Mouse (Mus musculus): ENCODE results near the gene Map3k12. TPM values are rescaled to one million over a fixed set of nuclear protein-coding genes. Genes with fewer than 3 reads are reported as not detected.

The Map3k12 gene
- polyA plus RNA-seq, 1 experiment from 2014 or later: 65.5 TPM

- H3K9ac ChIP-seq (ENCODE audit: low read depth, low read length): no peak overlapping the region
- no peak overlapping the region for H3K27ac ChIP-seq (ENCODE audit: low read length)
- peaks cover 33% of the 10 kb centered on the region for H3K4me1 ChIP-seq (ENCODE audit: control insufficient read depth, insufficient read depth, low read length)
- peaks cover 24% of the 10 kb centered on the region for H3K36me3 ChIP-seq (ENCODE audit: control insufficient read depth, insufficient read depth, low read length)
- H3K4me2 ChIP-seq (ENCODE audit: low read length): no peak overlapping the region
- no peaks in the 10 kb centered on the region for H3K27me3 ChIP-seq (ENCODE audit: control insufficient read depth, insufficient read depth, low read depth, low read length)
- H3K4me3 ChIP-seq (ENCODE audit: low read depth, low read length): no peak overlapping the region
- no peak for ATAC-seq
- H3K9me3 ChIP-seq (replicated peaks; ENCODE audit: control insufficient read depth, low read length, poor library complexity, severe bottlenecking): no peaks in the 10 kb centered on the region
Measured at GRCm38 (mm10) chr15:102507561-102507960, 9.3 kb downstream of the Map3k12 start.

DNA sequence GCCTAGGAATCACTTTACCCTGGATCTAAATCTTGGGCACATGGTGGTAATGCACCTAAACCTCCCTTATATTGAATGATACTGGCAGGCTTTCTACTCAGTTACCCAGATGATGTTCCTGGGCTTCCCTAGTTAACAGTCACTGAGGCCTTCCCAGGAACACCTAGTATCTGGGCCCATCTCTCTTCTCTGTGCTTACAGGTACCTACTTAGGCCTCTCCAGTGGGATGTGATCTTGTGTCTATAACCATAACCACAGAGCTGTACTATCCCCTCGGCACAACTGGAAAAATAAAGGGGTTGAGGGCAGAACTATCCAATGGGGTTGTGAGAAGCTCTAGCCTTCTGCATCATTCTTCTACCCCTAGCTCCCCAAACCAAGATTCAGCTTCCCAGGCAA, 10.0 kb downstream of the Map3k12 start:
- H3K27ac ChIP-seq (ENCODE audit: low read length): no peak overlapping the region
- H3K4me2 ChIP-seq (ENCODE audit: low read length): no peak overlapping the region
- no peak for ATAC-seq
- H3K4me3 ChIP-seq (ENCODE audit: low read depth, low read length): no peak overlapping the region
- peaks cover 31% of the 10 kb centered on the region for H3K36me3 ChIP-seq (ENCODE audit: control insufficient read depth, insufficient read depth, low read length)
- H3K9me3 ChIP-seq (replicated peaks; ENCODE audit: control insufficient read depth, low read length, poor library complexity, severe bottlenecking): no peaks in the 10 kb centered on the region
- no peaks in the 10 kb centered on the region for H3K27me3 ChIP-seq (ENCODE audit: control insufficient read depth, insufficient read depth, low read depth, low read length)
- H3K9ac ChIP-seq (ENCODE audit: low read depth, low read length): no peak overlapping the region
- H3K4me1 ChIP-seq (ENCODE audit: control insufficient read depth, insufficient read depth, low read length): peaks cover 26% of the 10 kb centered on the region
- 95% methylated on average over 1 of the region's 1 CpGs for WGBS

- H3K36me3 ChIP-seq (ENCODE audit: control insufficient read depth, insufficient read depth, low read length): peaks cover 34% of the 10 kb centered on the region
- H3K9ac ChIP-seq (ENCODE audit: low read depth, low read length): no peak overlapping the region
- no peak overlapping the region for H3K4me3 ChIP-seq (ENCODE audit: low read depth, low read length)
- H3K9me3 ChIP-seq (replicated peaks; ENCODE audit: control insufficient read depth, low read length, poor library complexity, severe bottlenecking): no peaks in the 10 kb centered on the region
- no peaks in the 10 kb centered on the region for H3K27me3 ChIP-seq (ENCODE audit: control insufficient read depth, insufficient read depth, low read depth, low read length)
- H3K27ac ChIP-seq (ENCODE audit: low read length): no peak overlapping the region
- 73% methylated on average over 2 of the region's 2 CpGs for WGBS
- peaks cover 22% of the 10 kb centered on the region for H3K4me1 ChIP-seq (ENCODE audit: control insufficient read depth, insufficient read depth, low read length)
- no peak for ATAC-seq
- H3K4me2 ChIP-seq (ENCODE audit: low read length): no peak overlapping the region
Measured at GRCm38 (mm10) chr15:102506464-102506830, 10.4 kb downstream of the Map3k12 start.

GRCm38 (mm10) chr15:102505770-102506463, 10.9 kb downstream of the Map3k12 start:
- Histone ChIP-seq H3K27me3 (ENCODE audit: control insufficient read depth, insufficient read depth, low read depth, low read length) (no peaks in the 10 kb centered on the region), H3K36me3 (ENCODE audit: control insufficient read depth, insufficient read depth, low read length) (peaks cover 39% of the 10 kb centered on the region), H3K27ac (ENCODE audit: low read length) (no peak overlapping the region), H3K9me3 (replicated peaks; ENCODE audit: control insufficient read depth, low read length, poor library complexity, severe bottlenecking) (no peaks in the 10 kb centered on the region), H3K4me1 (ENCODE audit: control insufficient read depth, insufficient read depth, low read length) (peaks cover 17% of the 10 kb centered on the region), H3K4me2 (ENCODE audit: low read length) (no peak overlapping the region), H3K4me3 (ENCODE audit: low read depth, low read length) (no peak overlapping the region), H3K9ac (ENCODE audit: low read depth, low read length) (no peak overlapping the region)
- 91% methylated on average over 9 of the region's 9 CpGs for WGBS
- no peak for ATAC-seq

GRCm38 (mm10) chr15:102505073-102505769, 11.6 kb downstream of the Map3k12 start:
- no peak overlapping the region for H3K9ac ChIP-seq (ENCODE audit: low read depth, low read length)
- no peaks in the 10 kb centered on the region for H3K27me3 ChIP-seq (ENCODE audit: control insufficient read depth, insufficient read depth, low read depth, low read length)
- H3K4me2 ChIP-seq (ENCODE audit: low read length): no peak overlapping the region
- H3K9me3 ChIP-seq (replicated peaks; ENCODE audit: control insufficient read depth, low read length, poor library complexity, severe bottlenecking): no peaks in the 10 kb centered on the region
- no peak for ATAC-seq
- peaks cover 45% of the 10 kb centered on the region for H3K36me3 ChIP-seq (ENCODE audit: control insufficient read depth, insufficient read depth, low read length)
- H3K4me1 ChIP-seq (ENCODE audit: control insufficient read depth, insufficient read depth, low read length): peaks cover 14% of the 10 kb centered on the region
- WGBS: 76% methylated on average over 12 of the region's 12 CpGs
- H3K4me3 ChIP-seq (ENCODE audit: low read depth, low read length): no peak overlapping the region
- H3K27ac ChIP-seq (ENCODE audit: low read length): no peak overlapping the region

DNA sequence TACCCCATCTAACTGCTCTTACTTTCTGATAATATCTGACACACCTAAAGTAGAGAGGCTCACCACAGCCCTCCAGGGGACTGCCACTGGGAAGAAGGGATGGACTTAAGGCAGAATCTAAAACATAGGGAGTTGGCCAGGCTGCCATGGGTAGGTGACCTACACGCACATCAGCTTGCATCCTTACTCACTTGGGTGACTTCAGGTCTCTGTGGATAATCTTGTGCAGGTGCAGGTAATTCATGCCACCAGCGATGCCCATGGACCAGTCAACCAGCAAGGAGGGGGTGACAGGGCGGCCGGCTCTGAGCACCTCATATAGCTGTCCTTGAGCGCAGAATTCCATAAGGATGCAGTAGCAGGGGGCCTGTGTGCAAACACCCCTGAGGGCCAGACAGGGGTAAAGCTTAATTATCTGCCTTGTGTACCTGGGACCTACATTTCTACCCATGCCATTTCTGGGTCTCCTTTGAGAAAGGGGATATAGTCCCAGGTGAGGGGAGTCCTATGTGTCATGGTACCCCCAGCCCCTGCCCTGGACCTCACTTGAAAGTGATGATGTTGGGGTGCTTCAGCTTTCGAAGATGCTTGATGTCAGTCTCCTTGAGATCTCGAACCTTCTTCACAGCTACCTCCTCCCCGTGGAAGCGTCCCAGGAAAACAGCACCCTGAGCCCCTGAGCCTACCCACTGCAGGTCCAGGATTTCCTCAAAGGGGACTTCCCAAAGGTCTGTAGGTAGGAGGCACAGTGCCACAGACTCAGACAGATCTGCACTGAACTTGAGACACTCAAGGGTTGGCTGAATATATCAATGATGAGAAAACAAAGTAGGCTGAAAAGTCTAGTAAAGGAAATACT, 12.7 kb downstream of the Map3k12 start:
- Histone ChIP-seq H3K9ac (ENCODE audit: low read depth, low read length) (no peak overlapping the region), H3K4me1 (ENCODE audit: control insufficient read depth, insufficient read depth, low read length) (peaks cover 6% of the 10 kb centered on the region), H3K36me3 (ENCODE audit: control insufficient read depth, insufficient read depth, low read length) (peaks cover 54% of the 10 kb centered on the region), H3K4me3 (ENCODE audit: low read depth, low read length) (no peak overlapping the region), H3K27ac (ENCODE audit: low read length) (no peak overlapping the region), H3K27me3 (ENCODE audit: control insufficient read depth, insufficient read depth, low read depth, low read length) (no peaks in the 10 kb centered on the region), H3K9me3 (replicated peaks; ENCODE audit: control insufficient read depth, low read length, poor library complexity, severe bottlenecking) (no peaks in the 10 kb centered on the region), H3K4me2 (ENCODE audit: low read length) (no peak overlapping the region)
- no peak for ATAC-seq
- 95% methylated on average over 9 of the region's 9 CpGs for WGBS

GRCm38 (mm10) chr15:102503447-102503846, 13.4 kb downstream of the Map3k12 start, which contains the start of gene Gm10337:
TSS of gene Gm10337 (plus strand) at chr15:102503722.
- Histone ChIP-seq H3K27ac (ENCODE audit: low read length) (no peak within 1 kb of the TSS), H3K4me2 (ENCODE audit: low read length) (no peak within 1 kb of the TSS), H3K9ac (ENCODE audit: low read depth, low read length) (no peak within 1 kb of the TSS), H3K36me3 (ENCODE audit: control insufficient read depth, insufficient read depth, low read length) (peaks cover 54% of the 10 kb centered on the region), H3K4me3 (ENCODE audit: low read depth, low read length) (no peak within 1 kb of the TSS), H3K9me3 (replicated peaks; ENCODE audit: control insufficient read depth, low read length, poor library complexity, severe bottlenecking) (no peaks in the 10 kb centered on the region), H3K27me3 (ENCODE audit: control insufficient read depth, insufficient read depth, low read depth, low read length) (no peaks in the 10 kb centered on the region), H3K4me1 (ENCODE audit: control insufficient read depth, insufficient read depth, low read length) (peaks cover 2% of the 10 kb centered on the region; the same call in 1 of the 2 replicates)
- no peak for ATAC-seq
- WGBS: 100% methylated on average over 1 of the region's 1 CpGs

GRCm38 (mm10) chr15:102502254-102502840, 14.5 kb downstream of the Map3k12 start:
- H3K27me3 ChIP-seq (ENCODE audit: control insufficient read depth, insufficient read depth, low read depth, low read length): no peaks in the 10 kb centered on the region
- H3K4me3 ChIP-seq (ENCODE audit: low read depth, low read length): no peak overlapping the region
- 81% methylated on average over 9 of the region's 9 CpGs for WGBS
- no peak overlapping the region for H3K4me2 ChIP-seq (ENCODE audit: low read length)
- no peaks in the 10 kb centered on the region for H3K4me1 ChIP-seq (ENCODE audit: control insufficient read depth, insufficient read depth, low read length)
- no peaks in the 10 kb centered on the region for H3K9me3 ChIP-seq (replicated peaks; ENCODE audit: control insufficient read depth, low read length, poor library complexity, severe bottlenecking)
- H3K9ac ChIP-seq (ENCODE audit: low read depth, low read length): no peak overlapping the region
- H3K36me3 ChIP-seq (ENCODE audit: control insufficient read depth, insufficient read depth, low read length): peaks cover 51% of the 10 kb centered on the region
- no peak for ATAC-seq
- H3K27ac ChIP-seq (ENCODE audit: low read length): no peak overlapping the region
